Mouse (Mus musculus): ENCODE results near the gene Homer3. TPM values are rescaled to one million over a fixed set of nuclear protein-coding genes. Genes with fewer than 3 reads are reported as not detected.

Gene Homer3
- polyA plus RNA-seq, 1 experiment from 2014 or later: 48.9 TPM

DNA sequence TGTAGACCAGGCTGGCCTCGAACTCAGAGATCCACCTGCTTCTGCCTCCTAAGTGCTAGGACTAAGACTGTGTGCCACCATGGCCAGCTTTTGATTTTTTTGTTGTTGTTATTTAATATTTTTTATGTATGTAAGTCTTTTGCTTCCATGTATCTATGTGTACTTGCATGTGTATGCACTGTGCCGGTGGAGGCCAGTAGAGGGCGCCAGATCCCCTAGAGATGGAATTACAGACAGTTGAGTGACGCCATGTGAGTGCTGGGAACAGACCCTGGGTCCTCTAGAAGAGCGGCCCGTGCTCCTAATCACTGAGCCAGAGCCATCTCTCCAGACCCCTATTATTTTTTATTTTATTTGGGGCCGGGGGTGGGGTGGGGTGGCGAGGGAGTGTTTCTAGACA, 4.1 kb downstream of the Homer3 start:
- H3K9me3 ChIP-seq (replicated peaks; ENCODE audit: control insufficient read depth, low read length): no peaks in the 10 kb centered on the region
- H3K4me3 ChIP-seq (ENCODE audit: low read depth, low read length): no peak overlapping the region
- no peak overlapping the region for H3K27ac ChIP-seq (replicated peaks; ENCODE audit: low read depth, low read length)
- H3K4me2 ChIP-seq (ENCODE audit: low read depth, low read length): no peak overlapping the region
- peaks cover 38% of the 10 kb centered on the region for H3K36me3 ChIP-seq (replicated peaks; ENCODE audit: control insufficient read depth, insufficient read depth, low read depth, low read length)
- no peaks in the 10 kb centered on the region for H3K4me1 ChIP-seq (ENCODE audit: control insufficient read depth, insufficient read depth, low read length)
- 88% methylated on average over 8 of the region's 8 CpGs for WGBS
- DNase-seq (ENCODE audit: low spot score) (no peak), ATAC-seq (replicated peaks; ENCODE audit: insufficient number of reproducible peaks, low FRiP score, low TSS enrichment, low read depth) (no peak)
- no peak overlapping the region for H3K9ac ChIP-seq (replicated peaks; ENCODE audit: low read length)
- no peaks in the 10 kb centered on the region for H3K27me3 ChIP-seq (ENCODE audit: control insufficient read depth, insufficient read depth, low read length)

DNA sequence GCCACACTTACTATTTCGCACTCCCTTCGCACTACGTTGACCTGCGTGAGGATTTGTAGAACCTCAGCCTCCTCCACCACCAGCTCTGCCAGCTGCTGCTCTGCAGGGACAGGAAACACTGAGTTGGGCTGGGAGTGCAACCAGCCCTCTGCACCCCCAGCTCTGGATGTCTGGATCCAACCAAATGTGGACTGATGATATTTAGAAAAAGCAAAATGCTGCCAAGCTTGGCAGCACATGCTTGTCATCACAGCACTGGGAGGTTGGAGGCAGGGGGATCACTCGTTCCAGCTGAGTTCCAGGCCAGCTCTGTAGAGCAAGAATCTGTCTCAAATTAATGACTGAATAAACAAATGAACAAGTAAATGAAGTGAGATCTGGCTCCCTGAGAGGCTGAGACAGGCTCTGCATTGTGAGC, 11.4 kb downstream of the Homer3 start:
- WGBS: 74% methylated on average over 5 of the region's 5 CpGs

DNA sequence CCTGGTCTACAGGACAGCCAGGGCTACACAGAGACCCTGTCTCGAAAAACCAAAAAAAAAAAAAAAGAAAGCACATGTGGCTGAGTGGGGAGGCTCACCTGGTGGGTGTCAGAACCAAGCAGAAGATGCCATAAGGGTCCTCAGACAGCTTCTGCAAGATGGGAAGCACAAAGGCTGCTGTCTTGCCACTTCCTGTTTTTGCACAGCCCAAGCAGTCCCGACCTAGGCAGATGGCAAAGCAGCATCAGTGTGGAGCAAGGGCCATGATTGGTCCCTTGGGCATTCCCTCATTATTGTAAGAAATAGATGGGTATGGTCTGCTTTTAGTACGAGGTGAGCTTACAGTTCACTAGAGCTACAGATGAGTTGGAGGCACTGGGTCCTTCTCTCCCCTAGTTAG, 18.3 kb downstream of the Homer3 start:
- no peaks in the 10 kb centered on the region for H3K9me3 ChIP-seq (replicated peaks; ENCODE audit: control insufficient read depth, low read length)
- ATAC-seq (replicated peaks; ENCODE audit: insufficient number of reproducible peaks, low FRiP score, low TSS enrichment, low read depth): no peak
- no peak for DNase-seq (ENCODE audit: low spot score)
- peaks cover 10% of the 10 kb centered on the region for H3K36me3 ChIP-seq (replicated peaks; ENCODE audit: control insufficient read depth, insufficient read depth, low read depth, low read length)
- peaks cover 4% of the 10 kb centered on the region; the same call in 1 of the 2 replicates for H3K4me1 ChIP-seq (ENCODE audit: control insufficient read depth, insufficient read depth, low read length)
- no peak overlapping the region for H3K4me2 ChIP-seq (ENCODE audit: low read depth, low read length)
- H3K9ac ChIP-seq (replicated peaks; ENCODE audit: low read length): no peak overlapping the region
- no peak overlapping the region; the same call in 1 of the 2 replicates for H3K4me3 ChIP-seq (ENCODE audit: low read depth, low read length)
- WGBS: 81% methylated on average over 3 of the region's 3 CpGs
- H3K27me3 ChIP-seq (ENCODE audit: control insufficient read depth, insufficient read depth, low read length): no peaks in the 10 kb centered on the region
- H3K27ac ChIP-seq (replicated peaks; ENCODE audit: low read depth, low read length): no peak overlapping the region

More for the DNA sequence above, 11.4 kb downstream of the Homer3 start:
- H3K4me3 ChIP-seq (ENCODE audit: low read depth, low read length): no peak overlapping the region
- no peaks in the 10 kb centered on the region for H3K27me3 ChIP-seq (ENCODE audit: control insufficient read depth, insufficient read depth, low read length)
- H3K9me3 ChIP-seq (replicated peaks; ENCODE audit: control insufficient read depth, low read length): no peaks in the 10 kb centered on the region
- H3K36me3 ChIP-seq (replicated peaks; ENCODE audit: control insufficient read depth, insufficient read depth, low read depth, low read length): peaks cover 33% of the 10 kb centered on the region
- H3K4me1 ChIP-seq (ENCODE audit: control insufficient read depth, insufficient read depth, low read length): no peaks in the 10 kb centered on the region
- H3K9ac ChIP-seq (replicated peaks; ENCODE audit: low read length): no peak overlapping the region
- DNase-seq (ENCODE audit: low spot score) (no peak), ATAC-seq (replicated peaks; ENCODE audit: insufficient number of reproducible peaks, low FRiP score, low TSS enrichment, low read depth) (no peak)
- H3K4me2 ChIP-seq (ENCODE audit: low read depth, low read length): no peak overlapping the region
- no peak overlapping the region for H3K27ac ChIP-seq (replicated peaks; ENCODE audit: low read depth, low read length)

DNA sequence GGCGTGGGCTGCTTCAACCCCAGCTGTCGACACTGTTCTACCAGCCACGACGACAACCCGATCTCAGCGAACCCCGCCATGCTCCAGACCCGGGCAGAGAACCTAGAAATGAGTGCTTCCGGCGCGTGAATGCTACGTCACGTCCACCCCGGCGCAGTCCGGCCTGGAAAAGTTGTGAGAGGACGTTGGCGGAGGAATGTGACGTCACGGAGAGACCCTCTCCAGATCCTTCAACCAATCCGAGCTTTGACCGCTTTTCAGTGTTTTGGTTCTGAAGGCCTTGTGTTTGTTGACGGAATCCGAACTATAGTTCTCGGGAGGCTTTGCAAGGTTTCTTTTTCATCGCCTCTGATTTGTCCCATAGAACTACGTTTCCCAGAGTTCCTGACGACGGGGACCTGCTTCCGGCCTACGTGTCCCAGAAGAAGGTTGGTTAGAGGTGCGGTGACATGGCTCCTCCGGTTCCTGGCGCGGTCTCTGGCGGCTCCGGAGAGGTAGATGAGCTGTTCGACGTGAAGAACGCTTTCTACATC, 19.8 kb downstream of the Homer3 start, which contains the start of the genes Ddx49 and Cope:
TSS of gene Ddx49 (minus strand) at position 132 of the 533 bp plus-strand sequence.
TSS of gene Cope (plus strand) at position 161 of the 533 bp plus-strand sequence.
- Histone ChIP-seq H3K9ac (replicated peaks; ENCODE audit: low read length) (peak within 1 kb of the TSS; percentile 74), H3K27ac (replicated peaks; ENCODE audit: low read depth, low read length) (peak within 1 kb of the TSS; percentile 6; the same call in 1 of the 2 replicates), H3K27me3 (ENCODE audit: control insufficient read depth, insufficient read depth, low read length) (no peaks in the 10 kb centered on the region), H3K4me2 (ENCODE audit: low read depth, low read length) (peak within 1 kb of the TSS; percentile 80), H3K9me3 (replicated peaks; ENCODE audit: control insufficient read depth, low read length) (no peaks in the 10 kb centered on the region), H3K4me1 (ENCODE audit: control insufficient read depth, insufficient read depth, low read length) (peaks cover 4% of the 10 kb centered on the region; the same call in 1 of the 2 replicates), H3K4me3 (ENCODE audit: low read depth, low read length) (peak within 1 kb of the TSS; percentile 81), H3K36me3 (replicated peaks; ENCODE audit: control insufficient read depth, insufficient read depth, low read depth, low read length) (peaks cover 7% of the 10 kb centered on the region)
- WGBS: under 1% methylated on average over 40 of the region's 40 CpGs
- DNase-seq (ENCODE audit: low spot score): peak; percentile 97
- ATAC-seq (replicated peaks; ENCODE audit: insufficient number of reproducible peaks, low FRiP score, low TSS enrichment, low read depth): peak; percentile 87

DNA sequence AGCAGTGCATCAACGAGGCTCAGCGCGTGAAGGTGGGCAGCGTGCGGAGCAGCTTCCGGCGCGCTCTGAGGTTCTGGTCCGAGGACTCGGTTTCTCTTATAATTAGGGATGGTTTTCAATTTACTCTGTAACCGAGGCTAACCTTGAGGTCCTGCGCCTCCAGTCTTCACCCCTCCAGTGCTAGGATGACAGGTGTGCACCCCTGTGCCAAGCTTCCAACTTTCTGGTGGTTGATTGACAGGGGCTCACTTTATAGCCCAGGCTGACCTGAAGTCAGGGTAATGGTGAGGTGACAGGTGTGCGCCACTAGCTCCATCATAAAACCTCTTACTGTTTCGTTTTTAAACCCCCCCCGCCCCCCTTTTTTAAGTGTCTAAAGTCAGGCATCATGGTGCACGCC, 20.3 kb downstream of the Homer3 start:
- H3K36me3 ChIP-seq (replicated peaks; ENCODE audit: control insufficient read depth, insufficient read depth, low read depth, low read length): peaks cover 7% of the 10 kb centered on the region
- peak overlapping the region; percentile 6; the same call in 1 of the 2 replicates for H3K27ac ChIP-seq (replicated peaks; ENCODE audit: low read depth, low read length)

DNA sequence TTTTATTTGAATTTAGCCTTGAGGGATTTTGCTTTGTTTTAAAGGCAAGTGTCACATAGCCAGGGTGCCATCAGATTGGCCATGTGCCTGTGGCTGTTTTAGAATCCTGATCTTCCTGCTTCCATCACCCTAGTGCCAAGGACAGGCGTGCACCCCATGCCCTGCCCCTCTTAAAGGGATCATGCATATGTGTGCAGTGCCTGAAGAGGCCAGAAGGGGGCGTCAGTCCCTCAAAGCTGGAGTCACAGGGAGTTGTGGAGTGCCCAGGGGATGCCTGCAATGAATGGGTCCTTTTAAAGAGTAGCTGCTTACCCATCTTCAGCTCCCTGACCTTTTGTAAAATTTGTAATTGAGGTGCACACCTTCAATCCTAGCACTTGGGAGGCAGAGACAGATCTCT, 26.7 kb downstream of the Homer3 start:
- H3K27me3 ChIP-seq (ENCODE audit: control insufficient read depth, insufficient read depth, low read length): no peaks in the 10 kb centered on the region
- no peak overlapping the region for H3K27ac ChIP-seq (replicated peaks; ENCODE audit: low read depth, low read length)
- WGBS: 31% methylated on average over 2 of the region's 2 CpGs
- no peak overlapping the region for H3K4me3 ChIP-seq (ENCODE audit: low read depth, low read length)
- no peak overlapping the region for H3K4me2 ChIP-seq (ENCODE audit: low read depth, low read length)
- H3K9ac ChIP-seq (replicated peaks; ENCODE audit: low read length): no peak overlapping the region
- peak; percentile 35 for DNase-seq (ENCODE audit: low spot score)
- no peak for ATAC-seq (replicated peaks; ENCODE audit: insufficient number of reproducible peaks, low FRiP score, low TSS enrichment, low read depth)
- no peaks in the 10 kb centered on the region for H3K9me3 ChIP-seq (replicated peaks; ENCODE audit: control insufficient read depth, low read length)
- H3K4me1 ChIP-seq (ENCODE audit: control insufficient read depth, insufficient read depth, low read length): no peaks in the 10 kb centered on the region
- H3K36me3 ChIP-seq (replicated peaks; ENCODE audit: control insufficient read depth, insufficient read depth, low read depth, low read length): peaks cover 7% of the 10 kb centered on the region

More for the DNA sequence above, 20.3 kb downstream of the Homer3 start:
- Histone ChIP-seq H3K4me1 (ENCODE audit: control insufficient read depth, insufficient read depth, low read length) (peaks cover 4% of the 10 kb centered on the region; the same call in 1 of the 2 replicates), H3K9me3 (replicated peaks; ENCODE audit: control insufficient read depth, low read length) (no peaks in the 10 kb centered on the region), H3K27me3 (ENCODE audit: control insufficient read depth, insufficient read depth, low read length) (no peaks in the 10 kb centered on the region), H3K4me3 (ENCODE audit: low read depth, low read length) (peak overlapping the region; percentile 81), H3K4me2 (ENCODE audit: low read depth, low read length) (peak overlapping the region; percentile 80), H3K9ac (replicated peaks; ENCODE audit: low read length) (peak overlapping the region; percentile 74)
- DNase-seq (ENCODE audit: low spot score): no peak
- 5% methylated on average over 16 of the region's 16 CpGs for WGBS
- ATAC-seq (replicated peaks; ENCODE audit: insufficient number of reproducible peaks, low FRiP score, low TSS enrichment, low read depth): 0 out of 2 replicates have a peak, but pooled peaks have one; percentile 29

DNA sequence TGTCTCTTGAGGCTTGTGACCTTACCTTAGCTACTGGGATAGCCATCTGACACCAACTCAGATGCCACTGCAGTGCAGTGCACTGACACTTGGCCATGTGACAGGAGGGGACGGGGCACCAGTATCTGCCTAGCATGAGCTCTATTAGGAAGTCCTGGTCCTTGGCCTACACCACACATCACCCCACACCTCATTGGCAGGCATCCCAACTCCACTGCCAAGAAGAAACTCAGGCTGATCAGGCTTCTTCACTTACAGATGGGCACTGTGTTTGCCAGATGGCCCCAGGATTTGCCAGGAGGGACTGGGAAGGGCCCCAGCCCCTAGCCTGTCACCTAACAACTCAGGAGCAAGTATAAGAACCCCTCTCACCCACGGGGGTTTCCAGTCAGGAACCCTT, 30.8 kb downstream of the Homer3 start:
- no peak for DNase-seq (ENCODE audit: low spot score)
- H3K9me3 ChIP-seq (replicated peaks; ENCODE audit: control insufficient read depth, low read length): no peaks in the 10 kb centered on the region
- WGBS: 88% methylated on average over 2 of the region's 2 CpGs

More for the DNA sequence above, 30.8 kb downstream of the Homer3 start:
- Histone ChIP-seq H3K4me2 (ENCODE audit: low read depth, low read length) (no peak overlapping the region), H3K27me3 (ENCODE audit: control insufficient read depth, insufficient read depth, low read length) (no peaks in the 10 kb centered on the region), H3K4me3 (ENCODE audit: low read depth, low read length) (no peak overlapping the region), H3K27ac (replicated peaks; ENCODE audit: low read depth, low read length) (no peak overlapping the region), H3K4me1 (ENCODE audit: control insufficient read depth, insufficient read depth, low read length) (peaks cover 7% of the 10 kb centered on the region), H3K9ac (replicated peaks; ENCODE audit: low read length) (no peak overlapping the region), H3K36me3 (replicated peaks; ENCODE audit: control insufficient read depth, insufficient read depth, low read depth, low read length) (peaks cover 3% of the 10 kb centered on the region)
- no peak for ATAC-seq (replicated peaks; ENCODE audit: insufficient number of reproducible peaks, low FRiP score, low TSS enrichment, low read depth)
